In genomic region chr8:72303633-72304032, GRCm38 (mm10) we compare ENCODE assay signal across 7 mouse cellular contexts. TPM values are rescaled to one million over a fixed set of nuclear protein-coding genes. Genes with fewer than 3 reads are reported as not detected.
A peak's percentile ranks its signal among the peaks of the same experiment; 100 is the strongest.
DNase-seq lines count a peak whose midpoint lies in the region; ATAC-seq and TF ChIP-seq lines count a peak whose summit lies in the region.

No protein-coding gene starts in this region.

- H3K4me3 ChIP-seq in C2C12 (ENCODE audit: insufficient read depth, poor library complexity, severe bottlenecking) = no peak overlapping the region
- no peak overlapping the region for H3K4me3 ChIP-seq in kidney, postnatal 0 days (replicated peaks; ENCODE audit: low read depth, low read length)
- peak overlapping the region; percentile 86 for H3K4me3 ChIP-seq in megakaryocyte, embryonic 14.5 days (replicated peaks)
- no peak overlapping the region for H3K4me3 ChIP-seq in neural tube, embryonic 15.5 days (replicated peaks)

- H3K9me3 ChIP-seq in kidney, postnatal 0 days (replicated peaks; ENCODE audit: low read length) = no peaks in the 10 kb centered on the region
- no peaks in the 10 kb centered on the region for H3K9me3 ChIP-seq in megakaryocyte, embryonic 14.5 days
- H3K9me3 ChIP-seq in neural tube, embryonic 15.5 days (replicated peaks) = no peaks in the 10 kb centered on the region

- H3K79me2 ChIP-seq in C2C12 (ENCODE audit: control insufficient read depth, insufficient read depth) = no peaks in the 10 kb centered on the region

- H3K27ac ChIP-seq in kidney, postnatal 0 days = no peak overlapping the region
- H3K27ac ChIP-seq in neural tube, embryonic 15.5 days (replicated peaks) = no peak overlapping the region

- H3K36me3 ChIP-seq in C2C12 (ENCODE audit: control insufficient read depth, insufficient read depth) = no peaks in the 10 kb centered on the region
- no peaks in the 10 kb centered on the region for H3K36me3 ChIP-seq in kidney, postnatal 0 days (ENCODE audit: insufficient read depth, low read length)
- no peaks in the 10 kb centered on the region for H3K36me3 ChIP-seq in megakaryocyte, embryonic 14.5 days (replicated peaks; ENCODE audit: low read length)
- no peaks in the 10 kb centered on the region for H3K36me3 ChIP-seq in neural tube, embryonic 15.5 days

- H3K4me1 ChIP-seq in kidney, postnatal 0 days (replicated peaks; ENCODE audit: insufficient read depth, low read length) = no peaks in the 10 kb centered on the region
- H3K4me1 ChIP-seq in megakaryocyte, embryonic 14.5 days = peaks cover 26% of the 10 kb centered on the region
- no peaks in the 10 kb centered on the region for H3K4me1 ChIP-seq in neural tube, embryonic 15.5 days

- peak; percentile 81 for DNase-seq in 3134 (ENCODE audit: extremely low read depth, insufficient read length, low spot score)
- peak; percentile 87 for DNase-seq in gastrocnemius, adult 18-20 months (ENCODE audit: low spot score)
- DNase-seq in kidney, postnatal 0 days (ENCODE audit: low spot score) = peak; percentile 75
- DNase-seq in cerebellum, adult 18-20 months = no peak

- WGBS in kidney, postnatal 0 days = 32% methylated on average over 8 of the region's 8 CpGs
- WGBS in neural tube, embryonic 15.5 days = 71% methylated on average over 8 of the region's 8 CpGs

- no peak for ATAC-seq in kidney, postnatal 0 days (replicated peaks; ENCODE audit: low FRiP score, low read depth)
- ATAC-seq in neural tube, embryonic 15.5 days (ENCODE audit: low FRiP score) = no peak

- TF ChIP-seq CTCF in C2C12 (IDR thresholded peaks at IDR 0.05; ENCODE audit: control insufficient read depth, insufficient read depth, insufficient read length) = no peak
- no peak for TF ChIP-seq CTCF in kidney, postnatal 0 days (IDR thresholded peaks at IDR 0.05; ENCODE audit: low read depth)

- no peaks in the 10 kb centered on the region for H3K27me3 ChIP-seq in C2C12 (ENCODE audit: control insufficient read depth, insufficient read depth, insufficient read length)
- no peaks in the 10 kb centered on the region for H3K27me3 ChIP-seq in kidney, postnatal 0 days (ENCODE audit: insufficient read depth, low read length)
- peaks cover 42% of the 10 kb centered on the region for H3K27me3 ChIP-seq in megakaryocyte, embryonic 14.5 days (replicated peaks)
- no peaks in the 10 kb centered on the region for H3K27me3 ChIP-seq in neural tube, embryonic 15.5 days (replicated peaks)

- no peaks in the 10 kb centered on the region for H3K79me3 ChIP-seq in C2C12 (ENCODE audit: low read depth)

- peak overlapping the region; percentile 4; the same call in 1 of the 2 replicates for H3K4me2 ChIP-seq in kidney, postnatal 0 days (ENCODE audit: low read length)
- no peak overlapping the region for H3K4me2 ChIP-seq in neural tube, embryonic 15.5 days

- no peak overlapping the region for H3ac ChIP-seq in C2C12 (ENCODE audit: control insufficient read depth, insufficient read length, low read depth)

- no peak overlapping the region for H3K9ac ChIP-seq in kidney, postnatal 0 days (ENCODE audit: low read depth, low read length)
- H3K9ac ChIP-seq in neural tube, embryonic 15.5 days (replicated peaks) = no peak overlapping the region

TF ChIP-seq in C2C12, 6 proteins besides CTCF, POLR2A, EP300 and RAD21:
- TF ChIP-seq MAX (IDR thresholded peaks at IDR 0.05) = no peak
- TF ChIP-seq FOSL1 (IDR thresholded peaks at IDR 0.05; ENCODE audit: insufficient read depth, low read length, poor library complexity, severe bottlenecking) = no peak
- no peak for TF ChIP-seq USF1 (IDR thresholded peaks at IDR 0.05; ENCODE audit: low read depth)
- no peak for TF ChIP-seq MYOD1 (IDR thresholded peaks at IDR 0.05; ENCODE audit: control insufficient read depth, insufficient read length, low read depth)
- peak; percentile 86 for TF ChIP-seq CEBPB (IDR thresholded peaks at IDR 0.05; ENCODE audit: low read depth)
- TF ChIP-seq MYOG (IDR thresholded peaks at IDR 0.05; ENCODE audit: control insufficient read depth, extremely low read depth, insufficient read length) = no peak

RNA-seq across cellular contexts. Expression of gene Gm10282, which starts 1.4 kb away (rescaled TPM):
- 107 TPM for polyA plus RNA-seq in C2C12 (2012; fragmentation: generic; extraction: Trizol)
- 1 to 10 TPM; 1.8 to 3.4 TPM for total RNA-seq in gastrocnemius, adult 18-20 months (2021)
- 22.2 and 22.8 TPM in 2 replicates for polyA plus RNA-seq in kidney, postnatal 0 days (2015; fragmentation: Nextera tagmentation; extraction: Ambion mirVana)
- polyA plus RNA-seq in megakaryocyte, embryonic 14.5 days (2012; ENCODE audit: insufficient read depth, low replicate concordance) = 27.5 and 64.2 TPM in 2 replicates
- polyA plus RNA-seq in neural tube, embryonic 15.5 days (2015; fragmentation: Nextera tagmentation; extraction: Ambion mirVana) = 10.9 and 13.0 TPM in 2 replicates

RNA-seq across cellular contexts. Expression of gene Klf2, which starts 15.2 kb away (rescaled TPM):
- polyA plus RNA-seq in C2C12 (2012; fragmentation: generic; extraction: Trizol) = 9.9 TPM
- total RNA-seq in gastrocnemius, adult 18-20 months (2021) = 10 to 100 TPM; 22.5 to 37.9 TPM
- 24.7 and 31.9 TPM in 2 replicates for polyA plus RNA-seq in kidney, postnatal 0 days (2015; fragmentation: Nextera tagmentation; extraction: Ambion mirVana)
- 21.5 and 29.5 TPM in 2 replicates for polyA plus RNA-seq in megakaryocyte, embryonic 14.5 days (2012; ENCODE audit: insufficient read depth, low replicate concordance)
- polyA plus RNA-seq in neural tube, embryonic 15.5 days (2015; fragmentation: Nextera tagmentation; extraction: Ambion mirVana) = 6.7 and 7.9 TPM in 2 replicates

Comparison
In these comparisons a context has a peak if more than half of its experiments do, and no peak if none do; other contexts are left out.
1. DNase-seq: peak in 3134 (single experiment), gastrocnemius, adult 18-20 months (single experiment) and kidney, postnatal 0 days (single experiment); none in cerebellum, adult 18-20 months (0 of 2).